Mouse (Mus musculus) midbrain, embryonic 11.5 days (tissue): ENCODE data around the gene Pced1b. TPM values are rescaled to one million over a fixed set of nuclear protein-coding genes. Genes with fewer than 3 reads are reported as not detected.

ENCODE experiments used
- ATAC-seq: fragments of 200-750 bp; cut with Nextera tagmentation; 2 replicates; pipeline ENCODE4 v1.8.0; 2017; ENCODE audit warnings: moderate TSS enrichment, moderate library complexity; ENCODE audit not compliant: low FRiP score
- DNase-seq: peaks from one replicate; pipeline ENCODE4 v3.0.0; 2015; ENCODE audit warnings: low spot score; ENCODE audit errors: missing footprints
- H3K27ac ChIP-seq: fragments of 300-500 bp; sonication (generic); 2 replicates; pipeline ENCODE4 v1.5.1; 2014; ENCODE audit warnings: low read depth, low read length
- H3K27me3 ChIP-seq: fragments of 300-500 bp; sonication (generic); 2 replicates; pipeline ENCODE4 v1.6.1; 2014; ENCODE audit warnings: mild to moderate bottlenecking, low read length, moderate library complexity, mixed read lengths; ENCODE audit not compliant: control insufficient read depth, insufficient read depth
- H3K36me3 ChIP-seq: fragments of 300-500 bp; sonication (generic); 2 replicates; pipeline ENCODE4 v1.6.1; 2014; ENCODE audit warnings: mild to moderate bottlenecking, low read length, moderate library complexity, mixed read lengths; ENCODE audit not compliant: control insufficient read depth, insufficient read depth
- H3K4me1 ChIP-seq: fragments of 300-500 bp; sonication (generic); 2 replicates; pipeline ENCODE4 v1.6.1; 2014; ENCODE audit warnings: low read length; ENCODE audit not compliant: control insufficient read depth, insufficient read depth
- H3K4me2 ChIP-seq: fragments of 300-500 bp; sonication (generic); 2 replicates; pipeline ENCODE4 v1.6.1; 2014; ENCODE audit warnings: mild to moderate bottlenecking, moderate library complexity
- H3K4me3 ChIP-seq: fragments of 300-500 bp; sonication (generic); 2 replicates; pipeline ENCODE4 v1.5.1; 2014; ENCODE audit warnings: low read depth, low read length
- H3K9ac ChIP-seq: fragments of 300-500 bp; sonication (generic); 2 replicates; pipeline ENCODE4 v1.6.1; 2014; ENCODE audit warnings: low read length
- H3K9me3 ChIP-seq: fragments of 300-500 bp; sonication (generic); 2 replicates; pipeline ENCODE4 v1.6.1; 2016; ENCODE audit warnings: low read length; ENCODE audit not compliant: control insufficient read depth
- WGBS: fragments of 180-500 bp; shearing (Covaris S2); extraction: QIAGEN DNeasy Blood & Tissue Kit; methylation state at CpG from one replicate; pipeline ENCODE4 v1.1.7; 2014; 5-methylcytosine and 5-hydroxymethylcytosine counted together
- polyA plus RNA-seq: library from polyadenylated mRNA; unstranded; fragments of >200 nt; fragmentation: Nextera tagmentation; extraction: Ambion mirVana; gene quantifications from 2 replicates; pipeline ENCODE4 v1.2.1, GENCODE M21; 2014

Pced1b gene
- polyA plus RNA-seq, 1 experiment from 2014 or later, result 4.0 TPM

DNA sequence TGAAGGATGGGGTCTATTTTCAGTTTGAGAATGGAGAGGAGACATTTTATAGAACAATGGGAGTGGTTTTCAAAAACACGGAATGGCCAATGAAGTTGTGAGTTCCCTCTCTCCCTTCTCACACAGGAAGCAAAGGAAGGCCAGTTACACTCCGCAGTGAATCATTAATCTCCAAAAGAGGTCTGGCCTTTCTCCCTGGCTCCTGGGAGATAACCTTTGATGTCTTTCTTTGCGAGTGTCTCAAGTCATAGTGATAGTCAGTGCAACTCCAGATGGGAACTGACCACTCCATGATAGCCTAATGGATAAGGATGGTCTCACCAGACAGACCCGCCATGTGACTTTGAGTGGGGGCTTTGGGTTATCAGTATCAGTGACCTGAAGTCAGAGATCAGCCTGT is 185.3 kb downstream of the Pced1b start:
- Histone ChIP-seq H3K27me3 (no peaks in the 10 kb centered on the region), H3K4me3 (no peak overlapping the region), H3K9ac (no peak overlapping the region), H3K27ac (no peak overlapping the region), H3K36me3 (no peaks in the 10 kb centered on the region), H3K4me1 (no peaks in the 10 kb centered on the region), H3K4me2 (no peak overlapping the region), H3K9me3 (no peaks in the 10 kb centered on the region)
- WGBS, result 67% methylated on average over 4 of the region's 4 CpGs
- peak; percentile 64 for DNase-seq
- no peak for ATAC-seq

Other genes with a start within 250 kb of the Pced1b start
- gene Slc38a4, start 191.2 kb upstream of the Pced1b start, polyA plus RNA-seq, result 20.9 and 25.3 TPM in 2 replicates
- gene Amigo2, start 180 bp downstream of the Pced1b start, polyA plus RNA-seq, result 5.9 and 6.6 TPM in 2 replicates